Mouse (Mus musculus) embryonic fibroblast, embryonic 13.5 days (primary cell): ENCODE measurements around the gene Ctps.

Experiments used
- CTCF ChIP-seq: IDR thresholded peaks from 2 replicates; pipeline ENCODE4 v1.5.1; 2011; ENCODE audit warnings: mild to moderate bottlenecking, control low read depth, low read length, moderate library complexity, borderline replicate concordance; ENCODE audit not compliant: insufficient read depth
- POLR2A ChIP-seq: IDR thresholded peaks from 2 replicates; pipeline ENCODE4 v1.6.1; 2011; ENCODE audit warnings: low read depth, mild to moderate bottlenecking, control low read depth, low read length, moderate library complexity

DNA sequence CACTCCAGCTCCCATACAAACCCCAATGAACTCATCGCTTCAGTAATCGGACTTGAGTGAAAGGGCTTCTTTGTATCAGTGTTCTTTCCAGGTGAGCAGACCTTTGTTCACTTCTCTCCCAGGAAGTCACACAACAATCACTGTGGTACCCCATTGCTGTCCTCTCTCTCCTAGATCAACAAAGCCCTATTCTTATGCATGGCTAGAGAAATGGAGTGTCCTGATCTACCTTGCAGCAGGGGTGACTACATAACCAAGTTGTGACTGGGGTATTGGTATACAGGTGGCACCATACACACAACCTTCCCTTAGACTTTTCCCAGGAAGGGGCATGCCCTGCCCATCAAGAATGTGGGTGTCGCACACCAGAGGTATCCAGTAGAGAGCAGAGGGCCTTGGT, 40.9 kb upstream of the Ctps start:
- no peak for TF ChIP-seq POLR2A
- TF ChIP-seq CTCF, result no peak
